Mouse (Mus musculus) lung, embryonic 14.5 days (tissue): ENCODE measurements at regions not wholly inside any gene's neighbourhood (a gene's known extent, or its start where the extent isn't known, plus 50 kb on each side); places are given as distances from the start of the nearest gene placed in this dataset.

Experiments used
- ATAC-seq: fragments of 200-750 bp; cut with Nextera tagmentation; 2 replicates; pipeline ENCODE4 v1.8.0; 2017; ENCODE audit warnings: mild to moderate bottlenecking, moderate TSS enrichment, moderate library complexity; ENCODE audit not compliant: insufficient read depth
- DNase-seq: peaks from one replicate; pipeline ENCODE4 v3.0.0-alpha.2; 2015
- H3K27ac ChIP-seq: fragments of 300-500 bp; sonication (generic); 2 replicates; pipeline ENCODE4 v1.5.1; 2014; ENCODE audit warnings: low read depth, mild to moderate bottlenecking, moderate library complexity
- H3K27me3 ChIP-seq: fragments of 300-500 bp; sonication (generic); 2 replicates; pipeline ENCODE4 v1.6.1; 2014; ENCODE audit warnings: low read length, control low read depth; ENCODE audit not compliant: insufficient read depth
- H3K36me3 ChIP-seq: fragments of 300-500 bp; sonication (generic); 2 replicates; pipeline ENCODE4 v1.6.1; 2014; ENCODE audit warnings: control low read depth; ENCODE audit not compliant: insufficient read depth
- H3K4me1 ChIP-seq: fragments of 300-500 bp; sonication (generic); 2 replicates; pipeline ENCODE4 v1.6.1; 2014; ENCODE audit warnings: antibody characterized with exemption, control low read depth; ENCODE audit not compliant: insufficient read depth
- H3K4me2 ChIP-seq: fragments of 300-500 bp; sonication (generic); 2 replicates; pipeline ENCODE4 v1.6.1; 2014; ENCODE audit warnings: mild to moderate bottlenecking
- H3K4me3 ChIP-seq: fragments of 300-500 bp; sonication (generic); 2 replicates; pipeline ENCODE4 v1.5.1; 2014; ENCODE audit warnings: low read depth, low read length
- H3K9ac ChIP-seq: fragments of 300-500 bp; sonication (generic); 2 replicates; pipeline ENCODE4 v1.6.1; 2014
- H3K9me3 ChIP-seq: fragments of 300-500 bp; sonication (generic); 2 replicates; pipeline ENCODE4 v1.6.1; 2016; ENCODE audit warnings: low read depth, low read length, control low read depth
- CTCF ChIP-seq: IDR thresholded peaks from 2 replicates; pipeline ENCODE4 v1.5.1; 2016; ENCODE audit warnings: antibody characterized with exemption, low read depth
- WGBS: fragments of 180-500 bp; shearing (Covaris S2); extraction: QIAGEN DNeasy Blood & Tissue Kit; methylation state at CpG from one replicate; pipeline ENCODE4 v1.1.7; 2014; 5-methylcytosine and 5-hydroxymethylcytosine counted together

DNA sequence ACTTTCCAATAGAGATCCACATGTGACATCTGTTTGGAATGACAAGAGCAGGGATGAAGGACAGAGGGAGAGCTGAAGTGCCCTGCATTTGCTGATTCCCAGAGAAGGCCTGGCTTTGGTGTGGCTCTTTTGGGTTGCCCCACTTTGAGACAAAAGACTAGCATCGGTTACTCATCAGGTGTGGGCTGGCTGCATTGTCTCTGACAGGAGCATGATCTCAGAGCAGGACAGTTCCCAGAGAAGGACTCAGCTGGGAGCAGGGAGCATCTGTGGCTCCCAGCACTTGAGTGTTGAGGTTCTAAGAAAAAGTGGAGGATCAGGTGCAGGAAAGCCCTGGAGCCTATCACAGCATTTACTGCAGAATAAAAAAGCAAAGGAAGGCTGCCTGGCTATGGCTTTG lies 62.4 kb upstream of the 1700024P04Rik start:
- H3K9ac ChIP-seq, result no peak overlapping the region
- no peaks in the 10 kb centered on the region for H3K4me1 ChIP-seq
- 83% methylated on average over 1 of the region's 1 CpGs for WGBS
- H3K36me3 ChIP-seq, result no peaks in the 10 kb centered on the region
- no peaks in the 10 kb centered on the region for H3K27me3 ChIP-seq
- no peaks in the 10 kb centered on the region for H3K9me3 ChIP-seq
- ATAC-seq, result no peak
- H3K4me2 ChIP-seq, result no peak overlapping the region
- H3K4me3 ChIP-seq, result no peak overlapping the region
- H3K27ac ChIP-seq, result no peak overlapping the region
- no peak for TF ChIP-seq CTCF
- DNase-seq, result no peak

DNA sequence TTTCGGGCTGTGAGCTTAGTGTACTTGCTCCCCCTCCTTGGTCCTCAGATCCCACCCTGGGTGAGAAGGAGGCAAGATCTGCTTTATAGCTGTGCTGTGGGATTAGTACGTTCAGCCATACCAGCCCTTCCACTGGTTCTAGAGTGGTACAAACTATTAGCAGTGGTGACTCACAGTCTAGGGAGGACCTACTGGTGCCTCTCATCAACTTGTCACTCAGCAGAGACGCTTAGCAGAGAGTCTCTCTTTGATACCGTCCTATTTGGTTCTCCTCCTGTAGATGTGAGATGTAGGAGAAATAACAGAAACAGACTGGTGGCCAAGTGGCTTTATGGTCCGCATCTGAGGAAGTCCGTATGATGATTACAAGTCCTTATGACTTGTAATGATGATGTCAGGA lies 57.7 kb upstream of the 1700024P04Rik start:
- Histone ChIP-seq H3K4me2 (no peak overlapping the region), H3K36me3 (no peaks in the 10 kb centered on the region), H3K27me3 (no peaks in the 10 kb centered on the region), H3K4me3 (no peak overlapping the region), H3K9me3 (no peaks in the 10 kb centered on the region), H3K27ac (no peak overlapping the region), H3K9ac (no peak overlapping the region), H3K4me1 (no peaks in the 10 kb centered on the region)
- 83% methylated on average over 6 of the region's 6 CpGs for WGBS
- ATAC-seq (no peak), DNase-seq (no peak)
- no peak for TF ChIP-seq CTCF

DNA sequence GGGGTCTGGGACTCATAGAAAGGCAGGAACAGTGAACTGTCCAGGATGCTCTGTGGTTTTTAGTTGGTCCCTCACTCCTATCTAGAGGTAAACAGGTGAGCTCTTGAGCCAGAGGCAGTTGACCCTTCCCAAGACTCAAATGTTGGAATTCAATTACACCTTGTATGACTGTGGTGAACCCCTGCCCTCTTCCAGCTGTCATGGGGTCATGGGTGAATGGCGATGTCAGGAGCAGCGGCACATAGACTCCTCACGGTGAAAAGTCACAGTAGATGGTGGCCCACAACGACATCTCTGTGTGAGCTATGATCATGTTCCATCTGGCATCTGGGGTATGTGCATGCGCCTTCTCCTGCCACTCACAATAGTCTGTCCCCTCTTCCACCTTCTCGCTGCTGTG lies 56.9 kb upstream of the 1700024P04Rik start:
- Histone ChIP-seq H3K36me3 (no peaks in the 10 kb centered on the region), H3K9ac (no peak overlapping the region), H3K9me3 (no peaks in the 10 kb centered on the region), H3K27me3 (no peaks in the 10 kb centered on the region), H3K4me2 (no peak overlapping the region), H3K27ac (no peak overlapping the region), H3K4me3 (no peak overlapping the region), H3K4me1 (no peaks in the 10 kb centered on the region)
- no peak for DNase-seq
- no peak for TF ChIP-seq CTCF
- WGBS, result 90% methylated on average over 6 of the region's 6 CpGs
- ATAC-seq, result no peak

DNA sequence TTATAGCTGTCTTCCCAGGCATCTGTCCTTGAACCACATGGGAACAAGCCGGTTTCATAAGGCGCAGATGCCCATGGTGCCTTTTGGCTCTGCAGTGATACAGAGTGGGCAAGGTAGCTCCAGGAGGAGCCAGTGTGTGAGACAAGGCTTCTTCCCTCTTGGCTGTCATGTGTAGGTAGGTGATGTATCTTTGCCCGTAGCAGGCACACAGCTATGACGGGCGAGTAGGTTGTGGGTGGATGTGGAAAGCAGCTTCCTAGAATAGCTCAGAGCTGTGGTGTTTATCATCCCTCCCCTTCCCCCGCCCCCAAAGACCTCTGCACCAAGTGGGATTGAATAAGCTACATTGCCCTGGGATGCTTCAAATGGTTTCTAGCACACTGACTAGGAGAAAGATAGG lies 56.5 kb upstream of the 1700024P04Rik start:
- no peak overlapping the region for H3K4me2 ChIP-seq
- 88% methylated on average over 6 of the region's 6 CpGs for WGBS
- H3K27ac ChIP-seq, result no peak overlapping the region
- ATAC-seq (no peak), DNase-seq (no peak)
- H3K9me3 ChIP-seq, result no peaks in the 10 kb centered on the region
- H3K9ac ChIP-seq, result no peak overlapping the region
- no peak overlapping the region for H3K4me3 ChIP-seq
- no peaks in the 10 kb centered on the region for H3K4me1 ChIP-seq
- TF ChIP-seq CTCF, result no peak
- H3K27me3 ChIP-seq, result no peaks in the 10 kb centered on the region
- H3K36me3 ChIP-seq, result no peaks in the 10 kb centered on the region

DNA sequence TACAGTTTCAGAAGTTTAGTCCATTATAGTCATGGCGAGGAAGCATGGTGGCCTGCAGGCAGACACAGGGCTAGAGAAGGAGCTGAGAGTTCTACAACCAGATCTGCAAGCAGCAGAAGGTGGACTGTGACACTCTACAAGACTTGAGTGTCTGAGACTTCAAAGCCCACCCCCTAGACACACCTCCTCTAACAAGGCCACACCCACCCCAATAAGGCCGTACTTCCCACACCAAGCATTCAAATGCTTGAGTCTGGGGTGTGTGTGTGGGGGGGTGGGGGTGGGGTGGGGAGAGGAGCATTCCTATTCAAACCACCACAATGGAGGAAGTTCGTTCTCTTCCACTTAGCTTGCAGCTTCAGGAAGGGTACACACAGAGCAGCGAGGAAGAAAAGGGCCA lies 55.8 kb upstream of the 1700024P04Rik start:
- H3K9ac ChIP-seq, result no peak overlapping the region
- no peaks in the 10 kb centered on the region for H3K36me3 ChIP-seq
- H3K4me1 ChIP-seq, result no peaks in the 10 kb centered on the region
- DNase-seq (no peak), ATAC-seq (no peak)
- H3K9me3 ChIP-seq, result no peaks in the 10 kb centered on the region
- H3K27me3 ChIP-seq, result no peaks in the 10 kb centered on the region
- no peak overlapping the region for H3K4me3 ChIP-seq
- TF ChIP-seq CTCF, result no peak
- 75% methylated on average over 4 of the region's 4 CpGs for WGBS
- H3K4me2 ChIP-seq, result no peak overlapping the region
- no peak overlapping the region for H3K27ac ChIP-seq

DNA sequence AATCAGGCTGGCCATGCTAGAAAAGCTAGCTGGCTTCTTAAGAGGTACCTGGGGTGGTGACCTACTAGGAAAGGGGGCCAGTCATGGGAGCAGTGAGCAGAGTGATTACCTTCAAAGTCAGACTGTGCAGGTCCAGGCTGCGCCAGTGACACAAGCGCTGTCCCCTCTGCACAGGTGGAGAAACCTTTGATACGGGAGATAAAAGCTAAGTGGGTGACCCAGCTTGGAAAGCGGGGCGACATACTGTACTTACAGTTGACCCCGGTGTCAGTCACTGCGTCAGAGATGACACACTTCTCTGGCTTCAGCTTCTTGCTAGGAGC lies 54.7 kb upstream of the 1700024P04Rik start:
- WGBS, result 70% methylated on average over 7 of the region's 7 CpGs
- H3K9ac ChIP-seq, result no peak overlapping the region
- ATAC-seq (no peak), DNase-seq (no peak)
- no peaks in the 10 kb centered on the region for H3K4me1 ChIP-seq
- peak overlapping the region; percentile 65; the same call in 1 of the 2 replicates for H3K27ac ChIP-seq
- no peaks in the 10 kb centered on the region for H3K36me3 ChIP-seq
- H3K4me3 ChIP-seq, result no peak overlapping the region
- no peak for TF ChIP-seq CTCF
- H3K9me3 ChIP-seq, result no peaks in the 10 kb centered on the region
- 0 out of 2 replicates have a peak overlapping the region, but pooled peaks have one; percentile 18 for H3K4me2 ChIP-seq
- H3K27me3 ChIP-seq, result no peaks in the 10 kb centered on the region

DNA sequence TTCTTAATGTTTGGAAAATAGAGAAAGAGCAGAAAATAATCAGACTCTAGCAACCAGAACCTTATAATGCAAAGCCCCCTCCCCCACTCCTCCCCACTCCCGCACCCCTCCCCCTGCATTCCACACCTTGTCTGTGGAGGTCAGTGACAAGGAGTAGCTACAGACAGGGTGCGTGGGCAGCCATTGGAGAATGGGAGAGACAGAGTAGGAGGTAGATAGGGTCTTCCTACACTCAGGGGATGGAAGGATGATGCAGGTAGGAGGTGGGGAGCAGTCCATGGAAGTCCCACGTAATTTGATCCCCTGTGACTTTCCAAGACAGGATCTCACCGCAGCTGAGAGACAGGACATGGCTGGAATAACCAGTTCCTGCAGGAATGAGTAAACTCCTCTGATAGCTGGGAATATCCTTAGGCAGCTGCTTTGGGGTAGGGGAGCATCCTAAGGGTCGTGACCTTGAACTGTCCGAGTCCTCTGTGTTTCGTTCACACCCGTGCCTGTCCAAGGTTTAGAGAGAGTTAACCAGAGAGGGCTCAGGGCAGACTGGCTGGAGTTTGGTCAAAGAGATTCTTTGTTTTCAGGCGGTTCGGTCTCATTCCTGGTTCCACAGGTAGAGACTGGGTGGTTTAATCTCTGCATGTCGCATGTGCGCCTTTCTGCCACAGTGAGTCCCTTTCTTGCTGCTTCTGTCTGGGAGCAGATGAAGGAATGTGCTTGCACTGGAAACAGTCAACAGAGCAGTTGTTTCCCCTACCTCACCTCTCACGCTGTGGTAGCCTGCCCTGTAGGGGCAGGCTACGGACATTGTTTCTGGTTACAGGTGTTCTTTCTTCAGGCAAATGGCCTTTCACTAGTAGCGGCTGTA lies 54.1 kb upstream of the 1700024P04Rik start:
- TF ChIP-seq CTCF, result no peak; the same call in 1 of the 2 replicates

More for the DNA sequence above, 54.1 kb upstream of the 1700024P04Rik start:
- Histone ChIP-seq H3K36me3 (no peaks in the 10 kb centered on the region), H3K9ac (no peak overlapping the region), H3K4me2 (0 out of 2 replicates have a peak overlapping the region, but pooled peaks have one; percentile 18), H3K27ac (peak overlapping the region; percentile 65; the same call in 1 of the 2 replicates), H3K9me3 (no peaks in the 10 kb centered on the region), H3K27me3 (no peaks in the 10 kb centered on the region), H3K4me3 (no peak overlapping the region), H3K4me1 (no peaks in the 10 kb centered on the region)
- 27% methylated on average over 15 of the region's 15 CpGs for WGBS
- ATAC-seq, result peak; percentile 31; the same call in 1 of the 2 replicates
- DNase-seq, result peak; percentile 15
